Mouse (Mus musculus) hindbrain, embryonic 14.5 days (tissue): ENCODE measurements around the gene Rasl10a. TPM values are rescaled to one million over a fixed set of nuclear protein-coding genes. Genes with fewer than 3 reads are reported as not detected.

Experiments
- ATAC-seq: fragments of 200-750 bp; cut with Nextera tagmentation; 2 replicates; pipeline ENCODE4 v1.8.0; 2017; ENCODE audit warnings: moderate number of reproducible peaks, mild to moderate bottlenecking, moderate TSS enrichment, moderate library complexity; ENCODE audit not compliant: low FRiP score
- DNase-seq: peaks from one replicate; pipeline ENCODE4 v3.0.0-alpha.2; 2015; ENCODE audit warnings: low spot score
- H3K27ac ChIP-seq: fragments of 300-500 bp; sonication (generic); 2 replicates; pipeline ENCODE4 v1.5.1; 2014; ENCODE audit warnings: mild to moderate bottlenecking, moderate library complexity
- H3K27me3 ChIP-seq: fragments of 300-500 bp; sonication (generic); 2 replicates; pipeline ENCODE4 v1.6.1; 2014; ENCODE audit warnings: mild to moderate bottlenecking, low read length, mixed read lengths; ENCODE audit not compliant: control insufficient read depth, insufficient read depth
- H3K36me3 ChIP-seq: fragments of 300-500 bp; sonication (generic); replicated peaks from 2 replicates; pipeline ENCODE4 v1.6.1; 2014; ENCODE audit not compliant: control insufficient read depth, insufficient read depth
- H3K4me1 ChIP-seq: fragments of 300-500 bp; sonication (generic); replicated peaks from 2 replicates; pipeline ENCODE4 v1.6.1; 2014; ENCODE audit warnings: antibody characterized with exemption, low read length, mixed read lengths; ENCODE audit not compliant: control insufficient read depth, insufficient read depth
- H3K4me2 ChIP-seq: fragments of 300-500 bp; sonication (generic); replicated peaks from 2 replicates; pipeline ENCODE4 v1.6.1; 2014; ENCODE audit warnings: mild to moderate bottlenecking, moderate library complexity
- H3K4me3 ChIP-seq: fragments of 300-500 bp; sonication (generic); replicated peaks from 2 replicates; pipeline ENCODE4 v1.5.1; 2014; ENCODE audit warnings: mild to moderate bottlenecking, low read length
- H3K9ac ChIP-seq: fragments of 300-500 bp; sonication (generic); 2 replicates; pipeline ENCODE4 v1.6.1; 2014
- H3K9me3 ChIP-seq: fragments of 300-500 bp; sonication (generic); 2 replicates; pipeline ENCODE4 v1.6.1; 2016; ENCODE audit warnings: low read length; ENCODE audit not compliant: control insufficient read depth
- whole genome bisulfite sequencing: fragments of 180-500 bp; shearing (Covaris S2); extraction: QIAGEN DNeasy Blood & Tissue Kit; methylation state at CpG from one replicate; pipeline ENCODE4 v1.1.7; 2014; 5-methylcytosine and 5-hydroxymethylcytosine counted together
- polyA plus RNA-seq: library from polyadenylated mRNA; unstranded; fragments of >200 nt; fragmentation: Nextera tagmentation; extraction: Ambion mirVana; gene quantifications from 2 replicates; pipeline ENCODE4 v1.2.1, GENCODE M21; 2014

Gene Rasl10a
- polyA plus RNA-seq, 1 experiment from 2014 or later = 1.0 TPM

DNA sequence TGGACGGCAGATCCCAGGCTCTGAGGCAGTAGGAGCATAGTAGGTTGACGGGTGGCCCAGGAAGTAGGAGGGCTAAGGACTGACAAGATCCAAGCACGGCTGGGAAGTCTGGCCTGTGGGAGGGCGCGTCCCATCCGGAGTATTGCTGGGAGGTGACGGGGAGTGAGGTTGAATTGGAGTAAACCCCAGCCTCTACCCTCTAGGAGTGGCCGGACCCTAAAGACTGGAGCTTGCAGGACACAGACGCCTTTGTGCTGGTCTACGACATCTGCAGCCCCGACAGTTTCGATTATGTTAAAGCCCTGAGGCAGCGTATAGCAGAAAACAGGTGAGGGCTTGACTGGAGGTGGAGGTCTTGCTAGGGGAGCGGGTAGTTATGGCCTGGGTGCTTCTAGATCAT is 1.3 kb downstream of the Rasl10a start:
- Histone ChIP-seq H3K9me3 (no peaks in the 10 kb centered on the region), H3K27me3 (peaks cover 85% of the 10 kb centered on the region), H3K4me1 (peaks cover 41% of the 10 kb centered on the region), H3K27ac (no peak overlapping the region), H3K36me3 (peaks cover 4% of the 10 kb centered on the region), H3K4me2 (no peak overlapping the region), H3K9ac (no peak overlapping the region), H3K4me3 (no peak overlapping the region)
- DNase-seq (no peak), ATAC-seq (no peak)
- 22% methylated on average over 14 of the region's 14 CpGs for WGBS

- DNase-seq (no peak), ATAC-seq (no peak)
- H3K27me3 ChIP-seq = peaks cover 90% of the 10 kb centered on the region
- H3K4me2 ChIP-seq = no peak overlapping the region
- WGBS = 9% methylated on average over 27 of the region's 27 CpGs
- peaks cover 46% of the 10 kb centered on the region for H3K4me1 ChIP-seq
- peaks cover 4% of the 10 kb centered on the region for H3K36me3 ChIP-seq
- H3K27ac ChIP-seq = no peak overlapping the region
- H3K9ac ChIP-seq = no peak overlapping the region
- no peak overlapping the region for H3K4me3 ChIP-seq
- no peaks in the 10 kb centered on the region for H3K9me3 ChIP-seq
These were observed 1.8 kb downstream of the Rasl10a start for GRCm38 (mm10) chr11:5059704-5060156.

- Histone ChIP-seq H3K4me1 (peaks cover 48% of the 10 kb centered on the region), H3K36me3 (peaks cover 4% of the 10 kb centered on the region), H3K9ac (peak overlapping the region; percentile 37; the same call in 1 of the 2 replicates), H3K9me3 (no peaks in the 10 kb centered on the region), H3K27me3 (peaks cover 81% of the 10 kb centered on the region), H3K4me2 (peak overlapping the region; percentile 53), H3K4me3 (peak overlapping the region; percentile 26; the same call in 1 of the 2 replicates), H3K27ac (no peak overlapping the region)
- DNase-seq (no peak), ATAC-seq (no peak)
- 46% methylated on average over 26 of the region's 28 CpGs for WGBS
These were observed 3.0 kb downstream of the Rasl10a start for GRCm38 (mm10) chr11:5060756-5061412.

GRCm38 (mm10) chr11:5061413-5062139 is 3.6 kb downstream of the Rasl10a start:
- Histone ChIP-seq H3K4me1 (peaks cover 42% of the 10 kb centered on the region), H3K4me2 (peak overlapping the region; percentile 53), H3K9me3 (no peaks in the 10 kb centered on the region), H3K27ac (no peak overlapping the region), H3K36me3 (peaks cover 4% of the 10 kb centered on the region), H3K4me3 (peak overlapping the region; percentile 26), H3K9ac (peak overlapping the region; percentile 37; the same call in 1 of the 2 replicates), H3K27me3 (peaks cover 74% of the 10 kb centered on the region)
- ATAC-seq (no peak), DNase-seq (peak; percentile 59)
- 3% methylated on average over 62 of the region's 62 CpGs for WGBS

GRCm38 (mm10) chr11:5062326-5062725 is 4.4 kb downstream of the Rasl10a start:
- H3K9ac ChIP-seq = no peak overlapping the region

GRCm38 (mm10) chr11:5062860-5063505 is 5.1 kb downstream of the Rasl10a start:
- DNase-seq = no peak
- H3K4me3 ChIP-seq = no peak overlapping the region

More at GRCm38 (mm10) chr11:5062326-5062725, 4.4 kb downstream of the Rasl10a start:
- Histone ChIP-seq H3K27me3 (peaks cover 66% of the 10 kb centered on the region), H3K27ac (no peak overlapping the region), H3K4me3 (peak overlapping the region; percentile 26), H3K36me3 (peaks cover 4% of the 10 kb centered on the region), H3K4me2 (peak overlapping the region; percentile 53), H3K9me3 (no peaks in the 10 kb centered on the region), H3K4me1 (peaks cover 39% of the 10 kb centered on the region)
- DNase-seq (no peak), ATAC-seq (no peak)
- 14% methylated on average over 13 of the region's 13 CpGs for WGBS

DNA sequence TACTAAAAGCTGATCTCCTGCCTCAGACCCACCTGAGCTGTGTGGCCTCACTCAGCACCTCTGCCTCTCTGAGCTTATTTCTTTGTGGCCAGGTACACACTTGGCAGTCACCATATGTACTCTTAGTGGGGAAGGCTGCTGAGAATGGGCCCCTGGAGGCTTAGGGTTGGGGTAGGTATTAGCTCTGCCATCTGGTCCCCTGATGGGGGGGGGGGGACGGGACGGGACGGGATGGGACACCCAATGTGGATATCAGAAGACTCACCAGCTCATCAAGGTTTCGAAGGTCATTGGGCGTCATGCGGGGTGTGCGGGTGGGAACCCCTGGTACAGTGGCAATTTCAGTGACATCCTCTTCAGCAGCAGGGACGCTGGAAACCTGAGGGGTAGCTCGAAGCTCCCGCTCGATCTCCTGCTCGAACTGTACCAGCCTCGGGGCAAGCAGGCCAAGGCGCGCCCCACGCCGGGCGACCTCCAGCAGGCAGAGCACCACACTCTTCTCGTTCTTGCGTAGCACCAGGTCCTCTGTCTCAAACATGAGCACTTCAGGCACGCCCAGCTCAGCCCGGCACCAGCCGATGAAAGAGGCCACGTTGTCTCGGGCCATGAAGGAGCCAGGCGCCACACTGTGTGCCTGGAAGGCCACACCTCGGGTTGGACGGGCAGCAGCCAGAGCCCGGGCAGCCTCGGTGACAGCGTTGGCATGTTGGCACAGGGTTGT is 5.8 kb downstream of the Rasl10a start:
- 54% methylated on average over 31 of the region's 31 CpGs for WGBS
- Histone ChIP-seq H3K36me3 (peaks cover 16% of the 10 kb centered on the region), H3K4me3 (peak overlapping the region; percentile 82), H3K27ac (no peak overlapping the region), H3K27me3 (peaks cover 59% of the 10 kb centered on the region), H3K9me3 (no peaks in the 10 kb centered on the region), H3K4me2 (peak overlapping the region; percentile 71), H3K9ac (peak overlapping the region; percentile 76; the same call in 1 of the 2 replicates), H3K4me1 (peaks cover 39% of the 10 kb centered on the region)
- ATAC-seq = no peak
- no peak for DNase-seq

More at GRCm38 (mm10) chr11:5062860-5063505, 5.1 kb downstream of the Rasl10a start:
- no peak overlapping the region; the same call in 1 of the 2 replicates for H3K4me2 ChIP-seq
- peaks cover 60% of the 10 kb centered on the region for H3K27me3 ChIP-seq
- peaks cover 39% of the 10 kb centered on the region for H3K4me1 ChIP-seq
- H3K9ac ChIP-seq = no peak overlapping the region
- 63% methylated on average over 13 of the region's 13 CpGs for WGBS
- H3K27ac ChIP-seq = no peak overlapping the region
- H3K36me3 ChIP-seq = peaks cover 9% of the 10 kb centered on the region
- no peaks in the 10 kb centered on the region for H3K9me3 ChIP-seq
- no peak for ATAC-seq

DNA sequence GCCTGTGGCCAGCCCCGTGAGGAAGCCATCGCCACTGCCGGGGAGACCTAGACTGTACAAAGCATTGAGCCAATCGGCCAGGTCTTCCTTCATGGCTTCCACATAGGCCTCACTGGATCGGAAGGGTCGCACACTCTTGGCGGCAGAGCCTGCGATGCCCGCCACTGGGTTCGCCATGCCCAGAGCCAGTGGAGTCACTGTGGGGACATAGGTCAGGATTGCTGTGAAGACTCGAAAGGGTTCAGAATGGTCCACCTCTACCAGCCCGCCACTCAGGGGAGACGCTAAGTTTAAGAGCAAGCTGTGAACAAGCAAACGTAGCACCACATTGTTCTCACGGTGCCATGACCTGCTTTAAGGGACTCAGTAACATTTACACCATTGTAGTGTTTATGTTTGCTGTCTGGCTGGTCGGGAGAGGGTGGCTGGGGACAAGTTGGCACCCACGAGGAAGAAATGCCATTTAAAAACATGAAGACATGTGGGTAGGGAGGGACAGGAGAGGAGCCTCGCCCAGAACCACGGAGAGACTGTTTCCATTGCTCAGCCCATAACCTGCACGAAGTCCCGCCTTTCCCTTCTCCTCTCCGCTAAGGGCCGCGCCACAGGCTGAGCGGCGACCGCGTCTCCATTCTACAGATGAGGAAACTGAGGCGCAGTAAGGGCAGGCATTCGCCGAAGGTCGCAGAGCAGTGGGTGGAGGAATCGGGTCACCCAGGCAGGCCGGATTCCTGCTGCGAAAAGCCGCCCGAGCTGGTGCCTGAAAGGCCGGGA is 6.5 kb downstream of the Rasl10a start:
- Histone ChIP-seq H3K4me1 (peaks cover 39% of the 10 kb centered on the region), H3K9me3 (no peaks in the 10 kb centered on the region), H3K27me3 (peaks cover 53% of the 10 kb centered on the region), H3K27ac (0 out of 2 replicates have a peak overlapping the region, but pooled peaks have one; percentile 27), H3K36me3 (peaks cover 24% of the 10 kb centered on the region), H3K4me3 (peak overlapping the region; percentile 82), H3K9ac (peak overlapping the region; percentile 76), H3K4me2 (peak overlapping the region; percentile 71)
- no peak for DNase-seq
- no peak for ATAC-seq
- WGBS = 17% methylated on average over 38 of the region's 38 CpGs
